Mouse (Mus musculus): ENCODE results near the gene Mtg2.

DNA sequence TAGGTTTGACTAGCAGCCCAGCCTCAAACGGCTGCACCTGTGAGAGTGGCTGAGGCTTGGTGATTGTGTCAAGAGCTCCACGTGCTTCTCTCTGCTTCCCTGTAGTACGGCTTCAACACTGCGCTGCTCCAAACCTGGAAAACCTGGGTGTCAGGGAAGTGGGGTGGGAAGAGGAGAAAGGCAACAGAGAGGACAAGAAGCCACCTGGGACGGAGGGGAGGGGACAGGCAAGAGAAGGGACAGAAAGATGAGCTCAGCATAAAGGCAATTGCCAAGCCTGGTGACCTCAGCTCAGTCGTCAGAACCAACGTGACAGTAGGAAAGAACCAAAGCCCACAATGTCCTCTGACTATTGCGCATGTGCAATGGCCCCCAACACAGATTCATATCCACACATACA is 49.5 kb upstream of the Mtg2 start:
- TF ChIP-seq CTCF (IDR thresholded peaks at IDR 0.05; ENCODE audit: insufficient read depth, low read depth, low read length) (no peak), POLR2A (IDR thresholded peaks at IDR 0.05; ENCODE audit: insufficient read depth, low read depth, low read length) (no peak)
